16 mouse cellular contexts compared by ENCODE assay signal in genomic region chr6:55045326-55045725, GRCm38 (mm10).
"Had no signal": no experiment of that assay in that cellular context is flagged by ENCODE, and none has a peak within 500 bp of the region (broad histone marks: within the 10 kb centered on the region; RNA-seq: fewer than 3 reads in every experiment).

No protein-coding gene starts in this region.

- H3K4me1 ChIP-seq: neural tube, embryonic 12.5 days had no signal

- ATAC-seq: liver, postnatal 0 days; midbrain, embryonic 15.5 days had no signal

- H3K4me3 ChIP-seq: liver, embryonic 15.5 days; midbrain, embryonic 10.5 days; midbrain, embryonic 12.5 days; midbrain, embryonic 15.5 days; neural tube, embryonic 12.5 days had no signal

- DNase-seq: liver, postnatal 0 days; lung, embryonic 14.5 days; lung, postnatal 10 days; lung, postnatal 4 days; retina, postnatal 1 day; right cerebral cortex, adult 18-20 months; right cerebral cortex, postnatal 25 days; right cerebral cortex, postnatal 4 days; thymus, adult 18-20 months; thymus, postnatal 14 days; thymus, postnatal 36 days had no signal

- H3K27me3 ChIP-seq: liver, embryonic 15.5 days; midbrain, embryonic 12.5 days; midbrain, embryonic 15.5 days; neural tube, embryonic 12.5 days had no signal

- H3K9me3 ChIP-seq: liver, embryonic 15.5 days; midbrain, embryonic 10.5 days; midbrain, embryonic 12.5 days; midbrain, embryonic 15.5 days; neural tube, embryonic 12.5 days had no signal

- H3K27ac ChIP-seq: liver, embryonic 15.5 days; midbrain, embryonic 10.5 days; midbrain, embryonic 12.5 days; midbrain, embryonic 15.5 days; neural tube, embryonic 12.5 days had no signal

- H3K9ac ChIP-seq: liver, embryonic 15.5 days; liver, postnatal 0 days; lung, embryonic 14.5 days; midbrain, embryonic 12.5 days; midbrain, embryonic 15.5 days; neural tube, embryonic 12.5 days had no signal

- H3K4me2 ChIP-seq: liver, embryonic 15.5 days; lung, embryonic 14.5 days; midbrain, embryonic 12.5 days; midbrain, embryonic 15.5 days; neural tube, embryonic 12.5 days had no signal
